Mouse (Mus musculus) ZHBTc4 (cell line): ENCODE results near the gene Lgals4.
A peak's percentile ranks its signal among the peaks of the same experiment; 100 is the strongest.

Experiments
- DNase-seq: peaks from one replicate; pipeline ENCODE4 v3.0.0-alpha.2; 2011; ENCODE audit warnings: low read depth, low spot score

The Lgals4 gene

DNA sequence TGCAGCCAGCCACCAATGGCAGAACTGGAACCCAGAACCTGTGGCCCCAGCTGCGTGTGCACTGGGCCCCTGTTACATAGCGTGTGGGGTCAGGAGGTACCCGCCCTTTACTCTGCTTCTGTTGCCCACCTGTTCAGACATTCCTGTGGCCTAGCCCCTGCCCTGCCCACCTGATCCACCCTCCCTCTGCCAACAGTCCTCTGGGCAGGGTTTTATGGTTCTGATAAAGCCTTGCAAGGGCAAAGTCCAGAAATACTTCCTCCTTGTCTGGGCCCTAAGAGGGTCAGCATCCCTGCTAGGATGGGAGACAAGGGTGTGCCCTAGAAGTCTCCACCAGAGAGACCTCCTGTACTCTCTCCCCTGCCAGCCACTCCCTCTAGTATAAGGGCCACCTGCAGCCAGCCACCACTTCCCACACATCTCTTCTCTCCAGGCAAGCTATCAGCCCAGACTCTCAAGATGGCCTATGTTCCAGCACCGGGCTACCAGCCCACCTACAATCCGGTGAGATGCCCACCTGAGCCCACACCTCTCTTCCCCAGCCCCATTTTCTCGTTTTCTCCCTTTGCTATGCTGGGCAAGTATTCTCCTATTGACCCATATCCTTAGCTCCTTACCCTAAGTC lies at the start of gene Lgals4:
Gene Lgals4, plus strand, starts transcription at position 132 of the 625 bp plus-strand sequence.
- DNase-seq, result no peak

DNA sequence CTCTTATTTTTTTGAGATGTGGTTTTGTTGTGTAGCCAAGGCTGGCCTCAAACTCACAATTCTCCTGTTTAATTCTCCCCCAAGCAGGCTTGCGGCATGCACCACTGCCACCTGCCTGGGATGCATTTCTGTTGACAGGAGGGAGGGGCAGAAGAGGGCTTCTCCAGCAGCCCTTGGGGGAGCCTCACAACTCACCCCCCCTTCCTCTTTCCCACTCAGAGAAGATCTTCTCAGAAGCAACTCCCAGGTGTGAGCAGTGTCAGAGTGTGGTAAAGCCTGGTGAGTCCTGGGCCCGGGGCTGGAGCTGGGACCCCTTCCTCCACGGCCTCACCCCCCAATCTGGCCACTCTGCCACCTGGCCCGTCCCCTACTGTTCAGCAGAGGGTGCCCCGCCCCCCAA lies 48.5 kb upstream of the Lgals4 start:
- no peak for DNase-seq

- no peak for DNase-seq
These were observed 45.8 kb upstream of the Lgals4 start for GRCm38 (mm10) chr7:28787884-28788283.

- DNase-seq, result no peak
These were observed 45.1 kb upstream of the Lgals4 start, which contains the start of gene Rinl for GRCm38 (mm10) chr7:28788307-28789195. Gene Rinl, plus strand, starts transcription at chr7:28788969.

GRCm38 (mm10) chr7:28789235-28789634 lies 44.4 kb upstream of the Lgals4 start:
- no peak for DNase-seq

GRCm38 (mm10) chr7:28790066-28790806 lies 43.4 kb upstream of the Lgals4 start:
- peak; percentile 44 for DNase-seq

DNA sequence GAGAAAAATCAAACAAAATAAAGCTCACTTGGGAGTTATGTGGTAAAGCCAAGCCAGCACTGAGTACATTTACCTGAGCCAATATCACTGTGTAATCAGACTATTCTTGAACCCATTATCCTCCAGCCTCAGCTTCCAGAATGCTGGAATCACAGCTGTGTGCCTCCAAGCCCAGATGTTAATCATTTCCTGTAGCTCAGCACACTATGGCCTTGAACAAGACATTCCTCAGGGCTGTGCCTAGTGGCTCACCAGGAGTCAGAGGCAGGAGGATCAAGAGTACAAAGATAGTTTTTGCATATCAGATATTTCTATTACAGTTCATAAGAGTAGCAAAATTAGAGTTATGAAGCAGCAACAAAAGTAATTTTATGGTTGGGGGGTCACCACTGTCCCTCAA lies 41.9 kb upstream of the Lgals4 start:
- peak; percentile 61 for DNase-seq

DNA sequence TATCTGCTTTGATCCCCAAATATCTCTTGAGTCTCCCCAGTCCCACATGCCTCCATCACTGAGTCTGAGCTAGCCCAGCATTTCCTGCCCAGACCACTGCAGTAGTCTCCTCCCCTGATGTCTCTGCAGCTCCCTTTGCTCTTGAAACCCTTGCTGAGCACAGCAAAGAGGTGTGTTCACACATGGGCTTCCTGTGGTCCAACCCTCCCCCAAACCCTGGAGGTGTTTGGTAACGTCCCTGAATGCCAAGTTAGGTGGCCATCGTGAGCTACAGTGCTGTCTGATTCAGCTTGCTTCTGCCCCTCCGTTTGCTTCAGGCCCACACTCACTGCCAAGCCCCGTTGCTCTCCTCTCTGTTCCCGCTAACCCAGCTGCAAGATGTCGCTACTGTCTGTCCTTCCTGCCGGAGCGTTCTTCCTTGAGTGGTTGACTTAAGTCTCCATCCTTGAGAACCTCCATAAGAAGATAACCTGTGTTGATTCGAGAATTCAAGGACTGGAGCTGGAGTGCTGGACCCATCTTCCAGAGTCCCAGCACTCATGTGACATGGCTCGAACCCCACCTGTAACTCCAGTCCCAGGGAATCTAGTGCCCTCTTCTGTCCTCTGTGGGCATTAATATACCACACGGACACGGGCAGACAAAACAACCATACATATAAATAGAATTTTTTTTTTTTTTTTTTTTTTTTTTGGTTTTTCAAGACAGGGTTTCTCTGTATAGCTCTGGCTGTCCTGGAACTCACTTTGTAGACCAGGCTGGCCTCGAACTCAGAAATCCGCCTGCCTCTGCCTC lies 41.1 kb upstream of the Lgals4 start:
- DNase-seq, result no peak

- peak; percentile 60 for DNase-seq
These were observed 39.8 kb upstream of the Lgals4 start for GRCm38 (mm10) chr7:28793834-28794233.

DNA sequence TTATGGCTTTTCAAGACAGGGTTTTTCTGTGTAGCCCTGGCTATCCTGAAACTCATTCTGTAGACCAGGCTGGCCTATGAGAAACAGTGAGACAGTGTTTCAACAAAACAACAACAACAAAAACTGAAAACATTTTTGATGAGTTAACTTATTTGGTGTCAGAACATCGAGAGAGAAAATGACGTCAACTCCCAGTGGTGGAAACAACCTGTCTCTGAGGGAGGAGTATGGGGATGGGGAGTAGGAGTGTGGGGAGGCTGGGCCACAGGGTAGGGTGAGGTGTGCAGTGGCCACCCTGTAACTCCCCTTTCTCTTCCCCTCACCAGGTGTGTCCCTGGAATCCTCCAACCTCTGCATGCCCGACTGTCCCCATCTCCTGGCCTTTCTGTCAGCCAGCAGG lies 39.2 kb upstream of the Lgals4 start:
- no peak for DNase-seq

DNA sequence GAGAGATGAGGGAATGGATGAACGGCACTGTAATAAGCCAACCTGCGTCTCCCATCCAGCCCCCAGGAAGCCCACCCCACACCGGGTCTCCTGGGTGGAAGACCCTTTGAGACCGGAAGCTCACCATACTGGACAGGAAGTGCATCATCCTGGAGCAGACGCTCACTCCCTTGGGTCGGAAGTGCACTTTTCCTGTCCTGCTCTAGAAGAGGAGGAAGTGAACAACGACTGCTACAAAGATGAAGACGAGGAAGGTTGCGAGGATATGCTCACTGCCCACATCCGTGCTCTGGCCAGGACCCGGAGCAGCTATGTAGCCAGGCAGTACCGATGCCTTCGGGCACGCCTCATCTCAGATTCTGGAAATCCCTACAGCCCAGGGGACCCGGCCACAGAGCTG lies 37.8 kb upstream of the Lgals4 start:
- no peak for DNase-seq

GRCm38 (mm10) chr7:28796562-28796975 lies 37.1 kb upstream of the Lgals4 start:
- peak; percentile 95 for DNase-seq

GRCm38 (mm10) chr7:28799994-28800393 lies 33.7 kb upstream of the Lgals4 start:
- no peak for DNase-seq

DNA sequence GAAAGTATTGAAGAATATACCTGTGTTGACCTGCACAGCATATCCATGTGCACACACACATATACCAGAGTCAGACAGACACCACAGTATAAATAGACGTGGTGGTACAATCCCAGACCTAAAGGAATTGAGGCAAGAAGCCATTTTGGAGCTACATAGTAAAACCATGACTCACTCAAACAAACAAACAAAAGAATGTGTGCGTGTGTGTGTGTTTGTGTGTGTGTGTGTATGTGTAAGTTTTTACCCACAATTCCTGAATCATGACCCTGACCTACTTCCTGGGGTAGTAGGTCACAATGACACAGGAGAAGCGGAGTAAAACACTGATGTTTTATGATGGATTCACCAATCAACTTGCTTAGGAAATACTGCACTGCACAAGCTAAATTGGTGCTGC lies 32.2 kb upstream of the Lgals4 start:
- DNase-seq, result no peak

- no peak for DNase-seq
These were observed 31.6 kb upstream of the Lgals4 start for GRCm38 (mm10) chr7:28801901-28802670.

GRCm38 (mm10) chr7:28802846-28803588 lies 30.6 kb upstream of the Lgals4 start:
- DNase-seq, result peak; percentile 79

GRCm38 (mm10) chr7:28803756-28804155 lies 29.9 kb upstream of the Lgals4 start:
- DNase-seq, result no peak

DNA sequence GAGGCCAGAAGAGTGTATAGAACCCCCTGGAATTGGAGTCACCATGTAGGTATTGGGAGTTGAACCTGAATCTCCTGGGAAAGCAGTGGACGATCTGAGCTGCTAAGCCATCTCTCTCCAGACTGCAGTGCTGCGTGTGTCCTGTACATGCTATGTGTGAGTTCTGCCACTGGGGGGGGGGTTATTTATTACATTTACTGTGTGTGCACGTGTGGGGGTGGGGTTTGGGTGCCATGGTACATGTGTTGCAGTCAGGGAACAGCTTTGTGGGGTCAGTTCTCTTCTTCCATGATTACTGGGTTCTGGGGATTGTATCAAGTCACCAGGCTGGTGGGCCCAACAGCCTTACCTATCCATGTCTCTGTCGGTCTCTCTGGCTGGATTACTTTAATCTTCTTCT lies 26.8 kb upstream of the Lgals4 start:
- DNase-seq, result no peak

GRCm38 (mm10) chr7:28807641-28808220 lies 25.9 kb upstream of the Lgals4 start:
- DNase-seq, result no peak
